In the genomic region with DNA sequence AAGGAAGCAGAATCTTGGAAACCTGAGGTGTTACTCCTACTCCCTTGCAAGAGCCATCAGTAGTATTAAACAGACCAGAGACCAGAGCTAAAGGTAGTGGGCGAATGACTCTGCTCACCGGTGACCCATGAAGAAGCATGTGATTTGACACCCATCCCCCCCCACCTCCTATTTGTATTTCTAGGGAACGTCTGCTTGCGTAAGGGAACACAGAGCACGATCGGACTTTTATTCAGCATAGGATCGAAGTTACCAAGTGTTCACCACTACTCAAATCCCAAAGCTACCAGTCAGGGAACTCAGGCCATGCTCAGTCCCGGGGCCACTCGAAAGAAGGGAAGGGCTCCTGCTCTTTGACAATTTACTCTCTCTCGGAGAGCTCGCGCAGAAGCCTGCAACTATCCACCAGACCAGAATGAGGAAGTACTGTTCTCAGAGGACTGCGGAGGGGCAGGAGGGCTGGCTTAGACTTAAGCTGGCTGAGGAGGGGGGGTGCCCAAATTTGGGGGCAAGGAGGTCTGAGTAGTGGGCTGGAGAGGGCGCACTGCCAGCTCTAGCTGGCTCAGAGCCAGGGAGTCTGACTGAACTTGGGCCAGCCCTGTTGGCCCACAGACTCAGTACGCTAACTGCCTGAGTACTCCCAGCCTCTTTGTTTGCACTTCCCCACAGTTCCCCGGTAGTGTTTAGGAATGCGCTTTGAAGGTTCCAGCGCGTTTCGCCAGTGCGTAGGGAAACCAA, we compare ENCODE assay signal across 8 mouse cellular contexts. TPM values are rescaled to one million over a fixed set of nuclear protein-coding genes. Genes with fewer than 3 reads are reported as not detected.
DNase-seq lines count a peak whose midpoint lies in the region; ATAC-seq and TF ChIP-seq lines count a peak whose summit lies in the region.

No protein-coding gene starts in this region.

- peak; percentile 52; the same call in 1 of the 2 replicates for ATAC-seq in liver, embryonic 14.5 days (ENCODE audit: insufficient read depth)

- no peaks in the 10 kb centered on the region for H3K36me3 ChIP-seq in embryonic facial prominence, embryonic 10.5 days (replicated peaks)
- H3K36me3 ChIP-seq in hindbrain, embryonic 10.5 days = no peaks in the 10 kb centered on the region
- no peaks in the 10 kb centered on the region for H3K36me3 ChIP-seq in liver, embryonic 14.5 days (replicated peaks; ENCODE audit: control insufficient read depth, insufficient read depth, low read depth)

- H3K4me3 ChIP-seq in embryonic facial prominence, embryonic 10.5 days = peak overlapping the region; percentile 39
- peak overlapping the region; percentile 35 for H3K4me3 ChIP-seq in hindbrain, embryonic 10.5 days
- H3K4me3 ChIP-seq in liver, embryonic 14.5 days (ENCODE audit: insufficient read depth in 1 of 2, low read depth in 2 of 2, low read length in 2 of 2) = no peak overlapping the region

- H3K4me1 ChIP-seq in embryonic facial prominence, embryonic 10.5 days = peaks cover 49% of the 10 kb centered on the region
- peaks cover 50% of the 10 kb centered on the region for H3K4me1 ChIP-seq in hindbrain, embryonic 10.5 days (replicated peaks)
- H3K4me1 ChIP-seq in liver, embryonic 14.5 days (replicated peaks; ENCODE audit: control insufficient read depth in 2 of 2, insufficient read depth in 2 of 2, low read length in 1 of 2) = peaks cover 0 to 8% of the 10 kb centered on the region in 2 experiments; a peak in 2 of 4 replicates

- no peak for TF ChIP-seq EP300 in liver, embryonic 14.5 days (IDR thresholded peaks at IDR 0.05; ENCODE audit: low read depth)

- no peak for TF ChIP-seq CTCF in liver, embryonic 14.5 days (IDR thresholded peaks at IDR 0.05; ENCODE audit: low read depth)

- peak; percentile 20 to 22 for DNase-seq in spleen, adult 18-20 months
- no peak for DNase-seq in spleen, adult 12 weeks (ENCODE audit: low spot score)
- DNase-seq in embryonic facial prominence, embryonic 10.5 days (ENCODE audit: low spot score) = peak; percentile 57
- peak; percentile 45 for DNase-seq in hindbrain, embryonic 10.5 days (ENCODE audit: low spot score)
- DNase-seq in liver, embryonic 14.5 days (ENCODE audit: low read depth in 3 of 3, low spot score in 3 of 3) = no peak
- DNase-seq in neural tube, embryonic 10.5 days (ENCODE audit: extremely low spot score, low spot score) = peak; percentile 51
- no peak for DNase-seq in frontal cortex, adult 2 months (ENCODE audit: extremely low spot score in 1 of 2, low spot score in 1 of 2)
- no peak for DNase-seq in right cerebral cortex, adult 2 months (ENCODE audit: low spot score in 2 of 2)

- peak overlapping the region; percentile 31; the same call in 1 of the 2 replicates for H3K4me2 ChIP-seq in liver, embryonic 14.5 days (ENCODE audit: low read depth)

- WGBS in embryonic facial prominence, embryonic 10.5 days = 8% methylated on average over 21 of the region's 21 CpGs
- 8% methylated on average over 21 of the region's 21 CpGs for WGBS in hindbrain, embryonic 10.5 days
- 8% methylated on average over 20 of the region's 21 CpGs for WGBS in liver, embryonic 14.5 days (ENCODE audit: insufficient replicate concordance)

- peaks cover 74% of the 10 kb centered on the region for H3K27me3 ChIP-seq in embryonic facial prominence, embryonic 10.5 days (replicated peaks; ENCODE audit: low read depth, poor library complexity, severe bottlenecking)
- H3K27me3 ChIP-seq in hindbrain, embryonic 10.5 days (ENCODE audit: insufficient read depth, poor library complexity, severe bottlenecking) = peaks cover 61% of the 10 kb centered on the region
- H3K27me3 ChIP-seq in liver, embryonic 14.5 days (ENCODE audit: control insufficient read depth, insufficient read depth, low read length) = peaks cover 23% of the 10 kb centered on the region

- H3K9ac ChIP-seq in liver, embryonic 14.5 days (replicated peaks) = no peak overlapping the region

- no peaks in the 10 kb centered on the region for H3K9me3 ChIP-seq in embryonic facial prominence, embryonic 10.5 days
- no peaks in the 10 kb centered on the region for H3K9me3 ChIP-seq in hindbrain, embryonic 10.5 days
- H3K9me3 ChIP-seq in liver, embryonic 14.5 days (ENCODE audit: control insufficient read depth, low read length) = no peaks in the 10 kb centered on the region

- H3K27ac ChIP-seq in embryonic facial prominence, embryonic 10.5 days (replicated peaks) = peak overlapping the region; percentile 81
- H3K27ac ChIP-seq in hindbrain, embryonic 10.5 days = peak overlapping the region; percentile 83
- no peak overlapping the region; the same call in 1 of the 2 replicates for H3K27ac ChIP-seq in liver, embryonic 14.5 days

RNA-seq across cellular contexts. Expression of a gene that starts 37.4 kb away (rescaled TPM):
- polyA plus RNA-seq in embryonic facial prominence, embryonic 10.5 days (2016; fragmentation: Nextera tagmentation; extraction: Ambion mirVana) = 23.7 and 26.3 TPM in 2 replicates
- polyA plus RNA-seq in hindbrain, embryonic 10.5 days (2016; fragmentation: Nextera tagmentation; extraction: Ambion mirVana) = 20.0 and 20.7 TPM in 2 replicates
- 3.5 and 4.6 TPM in 2 replicates for polyA plus RNA-seq in liver, embryonic 14.5 days (2012; rRNA removed)
- 4.7 TPM in 2 replicates for polyA plus RNA-seq in liver, embryonic 14.5 days (2014; fragmentation: Nextera tagmentation; extraction: Ambion mirVana)
- 13.9 and 17.2 TPM in 2 replicates for polyA plus RNA-seq in frontal cortex, adult 2 months (2012; rRNA removed)

Comparison
In these comparisons a context has a peak if more than half of its experiments do, and no peak if none do; other contexts are left out.
1. DNase-seq: peak in spleen, adult 18-20 months (2 of 2), embryonic facial prominence, embryonic 10.5 days (single experiment), hindbrain, embryonic 10.5 days (single experiment) and neural tube, embryonic 10.5 days (single experiment); none in spleen, adult 12 weeks (single experiment), liver, embryonic 14.5 days (0 of 3), frontal cortex, adult 2 months (0 of 2) and right cerebral cortex, adult 2 months (0 of 2).
2. H3K4me3 ChIP-seq: peak in embryonic facial prominence, embryonic 10.5 days (single experiment) and hindbrain, embryonic 10.5 days (single experiment); none in liver, embryonic 14.5 days (0 of 2).